Mouse (Mus musculus): Measurements from ENCODE around the gene Lepr.
"Not testable (repeated sequence)": the region's sequence is repeated elsewhere in the genome, so short reads cannot be mapped to it uniquely, and the experiment has no call there.

Lepr gene

DNA sequence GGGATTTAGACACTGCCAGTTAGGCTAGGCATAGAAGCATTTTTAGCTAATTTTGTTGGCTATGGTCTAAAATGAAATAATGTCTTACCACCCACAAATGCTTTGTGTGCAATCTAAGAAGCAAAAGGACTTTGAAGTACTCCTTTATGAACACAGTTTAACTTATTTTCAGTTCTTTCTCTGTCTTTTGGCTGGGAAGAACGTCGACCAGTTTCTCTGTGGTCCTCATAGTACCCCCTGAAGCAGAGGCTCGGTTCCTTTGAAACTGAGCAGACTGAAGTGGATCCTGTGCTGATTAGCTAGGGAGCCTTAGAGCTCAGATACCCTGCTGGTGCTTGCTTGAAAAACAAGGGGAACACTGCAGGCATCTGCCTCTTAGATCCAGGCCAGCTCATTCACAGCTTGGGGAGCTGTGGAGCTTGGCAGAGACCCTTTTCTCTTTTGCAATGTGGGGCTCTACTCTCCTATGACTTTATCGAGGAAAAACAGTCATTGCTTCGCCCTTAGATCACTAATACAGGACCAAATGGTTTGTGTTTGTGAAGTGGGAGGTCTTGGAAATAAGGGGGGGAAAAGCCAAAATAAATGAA, 1.9 kb downstream of the Lepr start:
- DNase-seq: peak in 1 of 2 experiments; percentile 5

DNA sequence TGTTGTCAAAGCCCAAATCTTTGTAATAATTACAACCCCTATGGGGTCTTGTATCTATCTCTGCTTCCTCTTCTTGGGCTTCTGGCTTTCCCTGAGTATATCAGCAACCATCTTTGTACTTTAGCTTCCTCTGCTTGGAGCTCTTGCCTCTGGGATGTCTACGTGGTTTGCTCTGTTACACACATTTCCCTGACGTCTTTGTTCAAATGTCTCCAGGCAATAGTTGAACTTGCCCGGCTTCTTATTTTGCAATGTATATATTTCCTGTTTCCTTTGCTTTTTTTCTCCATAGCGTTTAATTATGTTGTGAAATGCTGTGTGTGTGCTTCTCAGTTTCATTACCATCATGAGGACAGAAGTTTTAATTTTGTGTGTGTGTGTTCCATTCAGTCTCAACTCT, 4.5 kb downstream of the Lepr start:
- no peak for DNase-seq

DNA sequence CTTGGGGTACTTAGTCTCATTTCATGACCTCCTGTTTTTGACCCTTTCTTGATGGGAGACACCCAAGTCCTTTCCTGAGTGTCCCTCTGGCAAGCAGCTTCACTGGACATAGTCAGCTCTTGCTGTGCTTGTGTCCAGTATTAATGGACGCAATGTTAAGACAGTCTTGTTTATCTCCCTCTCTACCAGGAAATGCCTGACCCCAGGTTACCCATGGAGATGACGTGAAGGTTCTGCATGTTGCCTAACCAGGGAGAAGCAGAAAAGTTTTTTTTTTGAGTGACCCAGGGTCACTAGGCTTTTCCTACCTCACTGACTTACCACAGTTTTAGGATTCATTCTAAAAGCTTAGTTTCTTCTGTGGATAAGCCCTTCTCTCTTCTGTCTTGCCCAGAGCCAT, 24.8 kb downstream of the Lepr start:
- no peak for DNase-seq

DNA sequence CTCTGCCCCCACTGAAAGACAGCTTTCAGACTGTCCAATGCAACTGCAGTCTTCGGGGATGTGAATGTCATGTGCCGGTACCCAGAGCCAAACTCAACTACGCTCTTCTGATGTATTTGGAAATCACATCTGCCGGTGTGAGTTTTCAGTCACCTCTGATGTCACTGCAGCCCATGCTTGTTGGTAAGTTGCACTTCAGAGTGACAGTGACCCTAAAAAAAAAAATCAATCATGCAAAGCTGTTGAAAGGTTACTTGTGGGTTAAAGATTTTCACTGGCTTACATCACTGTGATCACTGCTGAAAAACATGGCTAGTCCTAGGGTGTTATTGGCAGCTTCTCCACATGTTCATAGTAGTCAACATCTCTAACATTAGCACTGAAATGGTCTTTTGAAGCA, 28.3 kb downstream of the Lepr start:
- DNase-seq: no peak

DNA sequence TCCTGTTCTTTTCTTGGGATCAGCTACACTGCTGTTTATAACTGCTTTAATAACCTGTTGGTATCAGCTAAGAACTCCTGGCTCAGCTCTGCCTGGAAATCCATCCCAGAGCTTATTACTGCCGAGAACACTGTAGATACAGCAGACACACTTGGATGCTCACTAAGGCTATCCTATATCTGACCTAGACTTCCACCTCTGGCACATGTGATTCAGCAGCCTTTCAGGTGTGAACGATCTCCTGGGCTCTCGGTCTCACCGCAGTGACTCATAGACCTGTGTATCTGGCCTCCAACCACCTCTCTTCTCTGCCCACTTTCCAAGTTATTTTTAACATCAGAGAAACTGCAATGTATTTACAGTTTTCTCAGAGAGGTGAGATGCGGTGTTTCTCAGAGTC, 43.3 kb downstream of the Lepr start:
- DNase-seq: no peak

DNA sequence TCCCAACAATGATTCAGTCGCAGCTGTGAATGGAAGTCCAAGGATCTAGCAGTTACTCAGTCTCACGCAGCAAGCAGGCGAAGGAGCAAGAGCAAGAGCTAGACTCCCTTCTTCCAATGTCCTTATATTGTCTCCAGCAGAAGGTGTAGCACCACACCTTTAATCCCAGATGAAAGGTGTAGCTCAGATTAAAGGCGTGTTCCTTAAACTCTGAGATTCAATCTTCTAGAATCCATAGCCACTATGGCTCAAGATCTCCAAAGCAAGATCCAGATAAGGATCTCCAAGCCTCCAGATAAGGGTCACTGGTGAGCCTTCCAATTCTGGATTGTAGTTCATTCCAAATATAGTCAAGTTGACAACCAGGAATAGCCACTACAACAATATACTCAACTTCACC, 126.7 kb downstream of the Lepr start, which contains the start of gene B020004J07Rik:
Gene B020004J07Rik, minus strand, starts transcription at position 101 of the 400 bp plus-strand sequence.
- not testable (repeated sequence) for DNase-seq

DNA sequence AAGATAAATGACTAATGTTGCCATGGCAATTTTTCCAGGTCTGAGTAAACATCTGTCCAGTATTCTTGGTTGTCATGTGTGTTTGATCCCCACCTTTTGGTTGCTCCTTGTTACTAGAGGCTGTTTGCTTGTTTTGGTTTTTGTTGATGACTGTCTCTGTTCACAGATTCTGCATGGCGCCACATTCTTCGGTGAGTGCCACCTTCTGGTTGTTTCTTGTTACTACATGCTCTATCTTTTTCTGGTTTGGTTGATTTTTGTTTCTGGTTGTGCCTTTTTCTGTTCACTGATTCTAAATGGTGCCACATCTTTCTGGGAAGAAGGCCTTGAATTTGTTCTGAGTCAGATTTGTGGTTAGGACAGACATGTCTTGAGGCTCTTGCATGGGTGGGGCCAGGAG, 133.7 kb downstream of the Lepr start:
- DNase-seq: no peak

DNA sequence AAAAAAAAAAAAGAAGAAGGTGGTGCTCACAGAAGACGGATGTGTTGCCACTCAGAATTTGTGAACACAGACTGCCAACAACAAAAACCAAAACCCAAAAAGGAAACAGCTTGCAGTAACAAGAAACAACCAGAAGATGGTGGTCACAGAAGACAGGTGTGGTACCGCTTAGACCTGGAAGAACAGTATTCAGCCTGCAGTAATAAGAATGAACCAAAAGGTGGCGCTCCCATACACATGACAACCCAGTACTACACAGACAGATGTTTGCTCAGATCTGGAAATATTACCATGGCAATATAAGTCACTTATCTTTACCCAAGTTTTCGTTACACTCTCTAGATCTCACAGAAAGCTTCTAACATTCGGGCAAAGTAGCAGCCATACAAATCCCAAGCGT, 143.7 kb downstream of the Lepr start:
- no peak for DNase-seq

DNA sequence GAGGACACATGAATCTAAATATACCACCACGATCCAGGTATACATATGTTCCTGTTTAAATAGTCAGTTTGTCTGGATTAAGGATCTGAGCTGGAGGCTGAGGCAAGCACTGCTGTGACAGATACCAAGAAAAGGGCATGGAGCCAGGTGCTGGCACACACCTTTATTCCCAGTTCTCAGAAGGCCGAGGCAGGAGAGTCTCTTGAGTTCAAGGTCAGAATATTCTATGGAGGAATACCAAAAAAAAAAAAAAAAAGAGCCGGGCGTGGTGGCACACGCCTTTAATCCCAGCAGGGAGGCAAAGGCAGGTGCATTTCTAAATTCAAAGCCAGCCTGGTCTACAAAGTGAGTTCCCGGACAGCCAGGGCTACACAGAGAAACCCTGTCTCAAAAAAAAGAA, 145.1 kb downstream of the Lepr start:
- DNase-seq: no peak
